Mouse (Mus musculus) MEL (cell line): ENCODE data around the gene Ppp4r3a. TPM values are rescaled to one million over a fixed set of nuclear protein-coding genes. Genes with fewer than 3 reads are reported as not detected.

Experiments
- DNase-seq: peaks from one replicate; pipeline ENCODE4 v3.0.0; 2011; ENCODE audit warnings: low read depth, low spot score
- H3K27ac ChIP-seq: 2 replicates; pipeline ENCODE4 v1.5.1; 2012; ENCODE audit warnings: low read depth, mild to moderate bottlenecking, control low read depth, low read length, moderate library complexity; ENCODE audit not compliant: control insufficient read depth
- H3K27me3 ChIP-seq, 2 experiments: fragments of 150-350 bp in 1 of 2; sonication (generic) in 1 of 2; 2 replicates each; pipeline ENCODE4 v1.6.1; 2012; ENCODE audit warnings: low read length in 2 of 2, mild to moderate bottlenecking in 2 of 2, improper control_type of control experiment in 1 of 2, moderate library complexity in 1 of 2; ENCODE audit not compliant: insufficient read depth in 2 of 2, control insufficient read depth in 1 of 2
- H3K36me3 ChIP-seq, 2 experiments: 2 replicates each; pipeline ENCODE4 v1.6.1; 2012 to 2014; ENCODE audit warnings: low read length in 2 of 2, improper control_type of control experiment in 1 of 2, inconsistent platforms in 1 of 2, mild to moderate bottlenecking in 1 of 2; ENCODE audit not compliant: insufficient read depth in 2 of 2, control insufficient read depth in 1 of 2
- H3K4me1 ChIP-seq, 2 experiments: fragments of 150-350 bp in 1 of 2; sonication (generic) in 1 of 2; 2 replicates each; pipeline ENCODE4 v1.6.1; 2012; ENCODE audit warnings: low read length in 2 of 2, improper control_type of control experiment in 1 of 2, mild to moderate bottlenecking in 1 of 2; ENCODE audit not compliant: insufficient read depth in 2 of 2, control insufficient read depth in 1 of 2
- H3K4me3 ChIP-seq, 2 experiments: fragments of 150-350 bp in 1 of 2; sonication (generic) in 1 of 2; 2 replicates each; pipeline ENCODE4 v1.5.1; 2012; ENCODE audit warnings: low read depth in 2 of 2, low read length in 2 of 2, mild to moderate bottlenecking in 2 of 2, moderate library complexity in 2 of 2, control low read depth in 1 of 2, improper control_type of control experiment in 1 of 2; ENCODE audit not compliant: control insufficient read depth in 1 of 2, insufficient read depth in 1 of 2
- H3K79me2 ChIP-seq: 2 replicates; pipeline ENCODE4 v1.6.1; 2012; ENCODE audit warnings: mild to moderate bottlenecking, low read length, moderate library complexity; ENCODE audit not compliant: control insufficient read depth, poor library complexity, insufficient read depth
- H3K9ac ChIP-seq: 2 replicates; pipeline ENCODE4 v1.6.1; 2012; ENCODE audit warnings: low read depth, mild to moderate bottlenecking, control low read depth, low read length, moderate library complexity; ENCODE audit not compliant: control insufficient read depth, poor library complexity, severe bottlenecking
- H3K9me3 ChIP-seq: fragments of 150-350 bp; sonication (generic); replicated peaks from 2 replicates; pipeline ENCODE4 v1.6.1; 2012; ENCODE audit warnings: mild to moderate bottlenecking, low read length, improper control_type of control experiment, moderate library complexity; ENCODE audit not compliant: insufficient read depth
- BHLHE40 ChIP-seq: IDR thresholded peaks from 2 replicates; pipeline ENCODE4 v1.6.1; 2012; ENCODE audit warnings: low read depth, mild to moderate bottlenecking, inconsistent platforms, low read length, improper control_type of control experiment, borderline replicate concordance
- CHD1 ChIP-seq: IDR thresholded peaks from 2 replicates; pipeline ENCODE4 v1.6.1; 2012; ENCODE audit warnings: low read depth, mild to moderate bottlenecking, inconsistent platforms, low read length, improper control_type of control experiment
- CHD2 ChIP-seq: IDR thresholded peaks from 2 replicates; pipeline ENCODE4 v1.6.1; 2011; ENCODE audit warnings: low read length, improper control_type of control experiment
- CTCF ChIP-seq, 3 experiments: IDR thresholded peaks in 2 of 3; conservative IDR thresholded peaks in 1 of 3; 2 replicates each; pipeline ENCODE4 v1.5.1; 2011 to 2012; ENCODE audit warnings: low read length in 3 of 3, low read depth in 2 of 3, mild to moderate bottlenecking in 2 of 3, improper control_type of control experiment in 1 of 3, inconsistent platforms in 1 of 3, mixed read lengths in 1 of 3, moderate library complexity in 1 of 3; ENCODE audit not compliant: control insufficient read depth in 1 of 3, insufficient read depth in 1 of 3, poor library complexity in 1 of 3, severe bottlenecking in 1 of 3
- E2F4 ChIP-seq: IDR thresholded peaks from 2 replicates; pipeline ENCODE4 v1.6.1; 2011; ENCODE audit warnings: low read depth, low read length, improper control_type of control experiment, borderline replicate concordance
- ELF1 ChIP-seq: IDR thresholded peaks from 2 replicates; pipeline ENCODE4 v1.6.1; 2014; ENCODE audit warnings: low read depth, mild to moderate bottlenecking, inconsistent platforms, low read length, improper control_type of control experiment, moderate library complexity
- EP300 ChIP-seq, 2 experiments: IDR thresholded peaks; 2 replicates each; pipeline ENCODE4 v1.6.1; 2011; ENCODE audit warnings: improper control_type of control experiment in 2 of 2, low read length in 2 of 2, low read depth in 1 of 2, mild to moderate bottlenecking in 1 of 2
- GABPA ChIP-seq: IDR thresholded peaks from 2 replicates; pipeline ENCODE4 v1.6.1; 2012; ENCODE audit warnings: low read depth, mild to moderate bottlenecking, inconsistent platforms, low read length, improper control_type of control experiment, moderate library complexity
- GATA1 ChIP-seq: IDR thresholded peaks from 2 replicates; pipeline ENCODE4 v1.6.1; 2011; ENCODE audit warnings: low read depth, low read length, improper control_type of control experiment
- HCFC1 ChIP-seq: IDR thresholded peaks from 2 replicates; pipeline ENCODE4 v1.6.1; 2012; ENCODE audit warnings: low read depth, mild to moderate bottlenecking, inconsistent platforms, low read length, improper control_type of control experiment, moderate library complexity
- KAT2A ChIP-seq: conservative IDR thresholded peaks from 2 replicates; pipeline ENCODE4 v1.6.1; 2012; ENCODE audit warnings: low read depth, low read length, improper control_type of control experiment, inconsistent platforms
- MAX ChIP-seq: IDR thresholded peaks from 2 replicates; pipeline ENCODE4 v1.6.1; 2011; ENCODE audit warnings: low read length, improper control_type of control experiment
- MAZ ChIP-seq: IDR thresholded peaks from 2 replicates; pipeline ENCODE4 v1.6.1; 2012; ENCODE audit warnings: low read depth, mild to moderate bottlenecking, inconsistent platforms, low read length, improper control_type of control experiment
- MEF2A ChIP-seq: IDR thresholded peaks from 2 replicates; pipeline ENCODE4 v1.6.1; 2014; ENCODE audit warnings: low read depth, mild to moderate bottlenecking, inconsistent platforms, low read length, improper control_type of control experiment; ENCODE audit not compliant: poor library complexity, insufficient replicate concordance, severe bottlenecking; ENCODE audit errors: extremely low read depth
- MXI1 ChIP-seq: IDR thresholded peaks from 2 replicates; pipeline ENCODE4 v1.6.1; 2011; ENCODE audit warnings: mild to moderate bottlenecking, low read depth, low read length, improper control_type of control experiment
- MYB ChIP-seq: IDR thresholded peaks from 2 replicates; pipeline ENCODE4 v1.6.1; 2011; ENCODE audit warnings: mild to moderate bottlenecking, low read depth, low read length, improper control_type of control experiment
- POLR2A ChIP-seq, 2 experiments: IDR thresholded peaks; 2 replicates each; pipeline ENCODE4 v1.6.1; 2011 to 2012; ENCODE audit warnings: low read length in 2 of 2, mild to moderate bottlenecking in 2 of 2, control low read depth in 1 of 2, improper control_type of control experiment in 1 of 2, low read depth in 1 of 2, moderate library complexity in 1 of 2; ENCODE audit not compliant: control insufficient read depth in 1 of 2, insufficient read depth in 1 of 2, poor library complexity in 1 of 2
- POLR2AphosphoS2 ChIP-seq: IDR thresholded peaks from 2 replicates; pipeline ENCODE4 v1.6.1; 2011; ENCODE audit warnings: low read length, improper control_type of control experiment
- POLR2AphosphoS5 ChIP-seq: IDR thresholded peaks from 2 replicates; pipeline ENCODE4 v1.6.1; 2012; ENCODE audit warnings: low read depth, borderline replicate concordance, mild to moderate bottlenecking, inconsistent platforms, low read length, moderate library complexity, mixed read lengths
- SIN3A ChIP-seq: IDR thresholded peaks from 2 replicates; pipeline ENCODE4 v1.6.1; 2012; ENCODE audit warnings: low read length, improper control_type of control experiment, inconsistent platforms
- SMC3 ChIP-seq: IDR thresholded peaks from 2 replicates; pipeline ENCODE4 v1.6.1; 2011; ENCODE audit warnings: low read depth, low read length, improper control_type of control experiment
- TAL1 ChIP-seq: IDR thresholded peaks from 2 replicates; pipeline ENCODE4 v1.6.1; 2012; ENCODE audit warnings: mild to moderate bottlenecking, inconsistent platforms, low read length, moderate library complexity, mixed read lengths
- TCF12 ChIP-seq: IDR thresholded peaks from 2 replicates; pipeline ENCODE4 v1.6.1; 2014; ENCODE audit warnings: low read depth, mild to moderate bottlenecking, inconsistent platforms, low read length, improper control_type of control experiment, moderate library complexity
- USF1 ChIP-seq: IDR thresholded peaks from 2 replicates; pipeline ENCODE4 v1.6.1; 2014; ENCODE audit warnings: low read depth, mild to moderate bottlenecking, inconsistent platforms, low read length, improper control_type of control experiment, moderate library complexity
- USF2 ChIP-seq, 2 experiments: IDR thresholded peaks; 2 replicates each; pipeline ENCODE4 v1.6.1; 2011 to 2012; ENCODE audit warnings: improper control_type of control experiment in 2 of 2, low read length in 2 of 2, borderline replicate concordance in 1 of 2, inconsistent platforms in 1 of 2, low read depth in 1 of 2, mild to moderate bottlenecking in 1 of 2; ENCODE audit not compliant: insufficient read depth in 1 of 2
- ZKSCAN1 ChIP-seq: IDR thresholded peaks from 2 replicates; pipeline ENCODE4 v1.6.1; 2012; ENCODE audit warnings: low read depth, mild to moderate bottlenecking, inconsistent platforms, low read length, improper control_type of control experiment, moderate library complexity
- ZMIZ1 ChIP-seq: IDR thresholded peaks from 2 replicates; pipeline ENCODE4 v1.6.1; 2012; ENCODE audit warnings: low read depth, mild to moderate bottlenecking, inconsistent platforms, low read length, improper control_type of control experiment, moderate library complexity
- ZNF384 ChIP-seq: IDR thresholded peaks from 2 replicates; pipeline ENCODE4 v1.6.1; 2012; ENCODE audit warnings: low read depth, mild to moderate bottlenecking, inconsistent platforms, low read length, improper control_type of control experiment
- polyA plus RNA-seq, 2 experiments: library from polyadenylated mRNA; stranded (reverse) in 1 of 2; unstranded in 1 of 2; fragments of >175 nt in 1 of 2; fragments of >200 nt in 1 of 2; gene quantifications; 2 replicates each; pipeline versions ENCODE4 v1.2.1 to v1.2.4; 2012; ENCODE audit warnings: low replicate concordance in 2 of 2, low read depth in 1 of 2; ENCODE audit not compliant: insufficient read length in 2 of 2, insufficient read depth in 1 of 2, missing spikeins in 1 of 2
- total RNA-seq: library from RNA; depleted of rRNA; stranded (reverse); fragments of 300-350 nt; gene quantifications from 2 replicates; pipeline ENCODE4 v1.2.3, GENCODE M21; 2012

The Ppp4r3a gene
- total and polyA plus RNA-seq, 3 experiments: 48.5 to 701 (median 61.2) TPM

DNA sequence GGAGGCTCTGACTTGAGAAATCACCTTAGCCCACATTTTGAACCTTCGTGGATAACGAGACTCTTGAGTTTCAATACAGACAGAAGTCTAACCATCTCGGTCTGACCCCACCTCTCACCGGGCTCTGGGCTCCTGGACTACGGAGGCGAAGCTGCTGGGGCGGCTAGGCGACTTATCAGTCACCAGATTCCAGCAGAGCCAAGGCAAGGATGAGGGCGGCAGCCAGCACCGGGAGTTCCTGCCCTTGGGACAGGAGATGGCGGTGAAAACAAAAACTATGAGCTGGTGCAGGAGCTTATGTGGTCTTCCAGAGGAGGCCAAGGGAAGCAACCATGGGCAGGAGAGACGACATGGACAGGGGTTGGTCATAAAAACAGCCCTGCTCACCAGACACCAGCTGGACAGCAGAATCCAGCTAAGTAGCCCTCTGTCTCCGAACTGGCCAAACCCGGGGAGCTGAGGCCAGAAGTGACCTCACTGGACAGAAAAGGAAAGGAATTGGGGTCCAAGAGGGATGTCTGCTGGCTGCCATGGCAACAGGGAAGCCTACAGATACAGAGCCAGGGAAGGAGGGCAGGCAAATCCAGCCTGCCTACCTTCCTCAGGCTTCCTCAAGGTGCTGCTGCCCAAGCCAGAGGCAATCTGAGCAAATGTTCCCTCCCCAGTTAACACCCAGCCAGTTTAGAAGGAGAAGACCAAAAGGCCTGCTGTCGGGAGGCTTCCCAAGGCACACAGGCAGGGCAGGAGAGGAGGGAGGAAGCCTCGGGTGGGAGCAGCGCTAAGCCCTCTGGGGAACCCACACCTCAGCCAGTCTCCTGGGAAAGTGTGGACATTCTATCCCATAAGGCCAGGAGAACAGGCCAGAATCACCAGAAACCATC is 71.1 kb downstream of the Ppp4r3a start:
- Histone ChIP-seq H3K9me3 (no peaks in the 10 kb centered on the region), H3K4me3 (no peak overlapping the region), H3K79me2 (peaks cover 18% of the 10 kb centered on the region), H3K9ac (no peak overlapping the region), H3K36me3 (peaks cover 0 to 37% of the 10 kb centered on the region in 2 experiments; a peak in 2 of 4 replicates), H3K27ac (no peak overlapping the region)
- TF ChIP-seq POLR2AphosphoS5 (no peak), KAT2A (no peak)
- TF ChIP-seq, all 39 proteins: peak for 0
- H3K27me3 ChIP-seq: no peaks in the 10 kb centered on the region
- H3K4me1 ChIP-seq: peaks cover 13 to 56% of the 10 kb centered on the region in 2 experiments
- no peak for DNase-seq

DNA sequence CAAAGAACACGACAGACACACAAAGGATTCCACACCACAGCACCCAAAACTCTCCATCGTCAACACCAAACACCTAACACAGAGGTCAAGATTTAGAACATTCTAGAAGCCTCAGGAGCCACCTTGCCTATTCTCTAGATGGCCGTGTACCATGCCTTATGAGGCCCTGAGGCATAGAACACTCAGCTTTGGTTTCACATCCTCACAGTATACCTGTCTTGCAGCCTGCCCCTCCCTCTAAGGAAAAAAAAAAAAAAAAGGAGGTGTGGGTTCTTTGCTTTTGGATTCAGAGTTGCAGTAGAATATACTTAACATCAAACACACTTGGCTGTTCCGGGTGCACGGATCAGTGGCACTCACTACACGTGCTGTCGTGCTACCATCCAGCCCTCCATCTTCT is 72.5 kb downstream of the Ppp4r3a start:
- Histone ChIP-seq H3K36me3 (peaks cover 0 to 32% of the 10 kb centered on the region in 2 experiments; a peak in 2 of 4 replicates), H3K27ac (no peak overlapping the region)

DNA sequence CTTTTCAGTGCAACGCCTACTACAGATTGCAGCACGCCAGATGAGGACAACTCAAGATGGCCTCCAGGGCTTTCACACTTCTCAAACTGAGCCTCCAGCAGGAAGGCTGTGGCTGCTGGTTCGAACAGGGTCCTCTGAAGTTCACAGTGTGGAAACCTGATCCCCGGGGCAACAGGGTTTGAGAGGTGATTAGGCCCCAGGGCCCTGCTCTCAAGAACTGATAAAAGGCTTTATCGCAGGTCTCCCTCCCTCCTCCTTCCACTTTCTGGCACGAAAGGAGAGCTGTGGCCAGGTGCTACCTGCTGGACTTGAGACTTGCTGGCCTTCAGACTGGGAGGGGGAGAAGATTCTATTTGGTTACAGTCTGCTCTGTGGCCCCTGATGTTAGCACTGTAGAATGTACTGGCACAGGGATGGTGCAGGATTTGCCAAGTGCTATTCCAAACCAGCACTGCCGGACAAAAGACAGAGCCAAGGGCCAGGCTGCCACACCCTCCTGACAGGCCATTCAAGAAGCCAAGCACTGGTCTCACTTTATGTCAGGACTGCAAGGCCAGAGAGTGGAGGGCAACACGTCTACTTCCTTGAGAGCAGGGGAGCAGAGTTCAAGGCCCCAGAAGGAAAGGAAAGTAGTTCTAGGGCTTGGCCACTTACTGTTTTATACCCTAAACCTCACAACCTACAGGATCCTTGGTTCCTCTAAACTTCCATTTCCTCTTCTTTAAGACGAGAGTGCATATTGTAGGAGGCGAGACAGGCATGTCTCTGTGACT is 73.2 kb downstream of the Ppp4r3a start:
- 0 out of 2 replicates have a peak overlapping the region, but pooled peaks have one; percentile 0 for H3K27ac ChIP-seq
- no peak overlapping the region for H3K4me3 ChIP-seq
- no peaks in the 10 kb centered on the region for H3K27me3 ChIP-seq
- H3K9ac ChIP-seq: no peak overlapping the region
- H3K36me3 ChIP-seq: peaks cover 0 to 30% of the 10 kb centered on the region in 2 experiments; a peak in 2 of 4 replicates
- peaks cover 11 to 46% of the 10 kb centered on the region in 2 experiments for H3K4me1 ChIP-seq
- peak; percentile 74 for DNase-seq
- H3K9me3 ChIP-seq: no peaks in the 10 kb centered on the region
- H3K79me2 ChIP-seq: peaks cover 18% of the 10 kb centered on the region
- TF ChIP-seq ZKSCAN1 (no peak), TCF12 (peak; percentile 59), CHD2 (no peak), EP300 (IDR thresholded peaks at IDR 0.05; ENCODE audit: low read depth in 1 of 2, low read length in 2 of 2) (peak; percentile 32 to 67; a peak in 2 of 4 replicates), POLR2AphosphoS2 (no peak), USF1 (no peak), MAX (no peak), ZMIZ1 (no peak), GABPA (no peak), CTCF (IDR thresholded peaks at IDR 0.05 in 2 of 3, conservative IDR thresholded peaks at IDR 0.05 in 1 of 3; ENCODE audit: control insufficient read depth in 1 of 3, insufficient read depth in 1 of 3, low read depth in 2 of 3, low read length in 3 of 3, poor library complexity in 1 of 3, severe bottlenecking in 1 of 3) (no peak), USF2 (IDR thresholded peaks at IDR 0.05; ENCODE audit: borderline replicate concordance in 1 of 2, insufficient read depth in 1 of 2, low read depth in 1 of 2, low read length in 2 of 2) (no peak), TAL1 (peak; percentile 62)

More for the DNA sequence above, 72.5 kb downstream of the Ppp4r3a start:
- Histone ChIP-seq H3K27me3 (no peaks in the 10 kb centered on the region), H3K4me1 (peaks cover 15 to 50% of the 10 kb centered on the region in 2 experiments), H3K9me3 (no peaks in the 10 kb centered on the region), H3K4me3 (no peak overlapping the region), H3K9ac (no peak overlapping the region), H3K79me2 (peaks cover 18% of the 10 kb centered on the region)
- TF ChIP-seq TCF12: no peak
- no peak for TF ChIP-seq KAT2A
- no peak for TF ChIP-seq ZNF384
- no peak for TF ChIP-seq POLR2A (IDR thresholded peaks at IDR 0.05; ENCODE audit: control insufficient read depth in 1 of 2, insufficient read depth in 1 of 2, low read depth in 1 of 2, low read length in 2 of 2, poor library complexity in 1 of 2)
- TF ChIP-seq MAX: no peak
- TF ChIP-seq E2F4: no peak
- TF ChIP-seq EP300 (IDR thresholded peaks at IDR 0.05; ENCODE audit: low read depth in 1 of 2, low read length in 2 of 2): no peak
- TF ChIP-seq MYB: no peak
- no peak for TF ChIP-seq BHLHE40
- no peak for TF ChIP-seq MAZ
- TF ChIP-seq SIN3A: no peak
- TF ChIP-seq TAL1: no peak
- TF ChIP-seq MEF2A: no peak
- TF ChIP-seq CHD1: no peak
- TF ChIP-seq HCFC1: no peak
- TF ChIP-seq MXI1: no peak
- TF ChIP-seq ELF1: no peak
- TF ChIP-seq CTCF (IDR thresholded peaks at IDR 0.05 in 2 of 3, conservative IDR thresholded peaks at IDR 0.05 in 1 of 3; ENCODE audit: control insufficient read depth in 1 of 3, insufficient read depth in 1 of 3, low read depth in 2 of 3, low read length in 3 of 3, poor library complexity in 1 of 3, severe bottlenecking in 1 of 3): no peak
- no peak for TF ChIP-seq GATA1
- TF ChIP-seq SMC3: no peak
- no peak for DNase-seq
